Mouse (Mus musculus) urinary bladder, postnatal 36 days (tissue): Measurements from ENCODE around the gene Dnah14.

ENCODE experiments used
- DNase-seq, 2 experiments: peaks; one replicate each; pipeline ENCODE4 v3.0.0; 2022; ENCODE audit warnings: low spot score in 2 of 2, mixed read lengths in 1 of 2

Gene Dnah14

GRCm38 (mm10) chr1:181576322-181576721, at the start of gene Dnah14:
Dnah14 (plus strand) TSS chr1:181576559.
- DNase-seq, result no peak

- peak; percentile 77 to 88 for DNase-seq
Measured at GRCm38 (mm10) chr1:181529368-181529767, 47.0 kb upstream of the Dnah14 start.

GRCm38 (mm10) chr1:181535165-181535873, 41.0 kb upstream of the Dnah14 start:
- DNase-seq, result no peak

GRCm38 (mm10) chr1:181537627-181538525, 38.5 kb upstream of the Dnah14 start:
- no peak for DNase-seq

GRCm38 (mm10) chr1:181539846-181540769, 36.3 kb upstream of the Dnah14 start:
- DNase-seq, result no peak

GRCm38 (mm10) chr1:181543711-181544383, 32.5 kb upstream of the Dnah14 start:
- peak in 1 of 2 experiments; percentile 15 for DNase-seq

- DNase-seq, result peak; percentile 47 to 50
Measured at GRCm38 (mm10) chr1:181545044-181545772, 31.2 kb upstream of the Dnah14 start.

GRCm38 (mm10) chr1:181549987-181550386, 26.4 kb upstream of the Dnah14 start:
- no peak for DNase-seq

GRCm38 (mm10) chr1:181550826-181551225, 25.5 kb upstream of the Dnah14 start:
- no peak for DNase-seq

- DNase-seq, result no peak
Measured at GRCm38 (mm10) chr1:181552533-181553410, 23.6 kb upstream of the Dnah14 start.

GRCm38 (mm10) chr1:181555475-181555874, 20.9 kb upstream of the Dnah14 start:
- DNase-seq, result no peak

- DNase-seq, result no peak
Measured at GRCm38 (mm10) chr1:181559655-181560054, 16.7 kb upstream of the Dnah14 start.

GRCm38 (mm10) chr1:181560325-181560724, 16.0 kb upstream of the Dnah14 start:
- no peak for DNase-seq

GRCm38 (mm10) chr1:181560896-181561767, 15.2 kb upstream of the Dnah14 start:
- no peak for DNase-seq

- no peak for DNase-seq
Measured at GRCm38 (mm10) chr1:181561768-181562444, 14.5 kb upstream of the Dnah14 start.

- no peak for DNase-seq
Measured at GRCm38 (mm10) chr1:181569447-181569846, 6.9 kb upstream of the Dnah14 start.

GRCm38 (mm10) chr1:181583152-181583551, 6.8 kb downstream of the Dnah14 start:
- DNase-seq, result no peak

- DNase-seq, result no peak
Measured at GRCm38 (mm10) chr1:181589116-181589515, 12.8 kb downstream of the Dnah14 start.
